In the genomic region with DNA sequence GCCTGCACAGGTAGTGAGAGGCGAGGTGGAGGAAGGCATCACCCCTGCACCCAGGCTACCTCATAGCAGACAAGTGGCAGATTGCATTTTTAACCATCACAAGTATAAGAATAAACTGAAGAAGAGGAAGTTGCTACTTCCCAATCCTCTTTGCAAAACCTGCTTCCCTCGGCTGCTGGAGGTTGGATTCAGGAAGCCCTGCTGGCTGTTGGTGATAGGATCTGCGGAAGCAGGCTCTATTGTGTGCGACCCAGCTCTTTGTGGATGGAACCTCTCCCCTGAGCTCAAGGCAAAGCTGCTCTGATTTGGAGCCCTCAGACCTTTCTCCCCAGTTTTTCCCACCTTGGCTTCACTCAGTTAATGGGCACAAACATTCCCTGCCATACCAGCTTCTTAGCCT, we compare ENCODE assay signal across 8 mouse cellular contexts.
DNase-seq lines count a peak whose midpoint lies in the region; ATAC-seq lines count a peak whose summit lies in the region.
"Had no signal": no experiment of that assay in that cellular context is flagged by ENCODE, and none has a peak within 500 bp of the region (broad histone marks: within the 10 kb centered on the region; RNA-seq: fewer than 3 reads in every experiment).

No protein-coding gene starts in this region.

- no peak overlapping the region for H3K4me3 ChIP-seq in midbrain, embryonic 12.5 days
- no peak overlapping the region for H3K4me3 ChIP-seq in midbrain, embryonic 13.5 days (replicated peaks)
- no peak overlapping the region for H3K4me3 ChIP-seq in heart, embryonic 16.5 days (ENCODE audit: low read length)
- no peak overlapping the region for H3K4me3 ChIP-seq in liver, embryonic 13.5 days (replicated peaks)
- H3K4me3 ChIP-seq in stomach, embryonic 16.5 days (replicated peaks; ENCODE audit: low read length): no peak overlapping the region

- DNase-seq in liver, embryonic 13.5 days: no peak
- DNase-seq in layer of hippocampus, adult 11-12 months (ENCODE audit: low spot score): no peak
- no peak for DNase-seq in left cerebral cortex, postnatal 36 days (ENCODE audit: low spot score in 2 of 2)

- no peak overlapping the region for H3K4me2 ChIP-seq in midbrain, embryonic 12.5 days (replicated peaks)
- H3K4me2 ChIP-seq in midbrain, embryonic 13.5 days (replicated peaks): no peak overlapping the region
- no peak overlapping the region for H3K4me2 ChIP-seq in heart, embryonic 16.5 days (ENCODE audit: low read depth, low read length)
- H3K4me2 ChIP-seq in liver, embryonic 13.5 days: no peak overlapping the region
- H3K4me2 ChIP-seq in stomach, embryonic 16.5 days (ENCODE audit: low read depth, low read length): no peak overlapping the region

- H3K9ac ChIP-seq in midbrain, embryonic 12.5 days (replicated peaks): no peak overlapping the region
- no peak overlapping the region for H3K9ac ChIP-seq in midbrain, embryonic 13.5 days (replicated peaks)
- H3K9ac ChIP-seq in heart, embryonic 16.5 days (ENCODE audit: low read length): no peak overlapping the region
- no peak overlapping the region for H3K9ac ChIP-seq in liver, embryonic 13.5 days
- H3K9ac ChIP-seq in stomach, embryonic 16.5 days (ENCODE audit: low read length): peak overlapping the region; percentile 5; the same call in 1 of the 2 replicates

- no peak for ATAC-seq in midbrain, embryonic 12.5 days (ENCODE audit: low FRiP score, low read depth)
- ATAC-seq in midbrain, embryonic 13.5 days: no peak
- peak; percentile 53; the same call in 1 of the 2 replicates for ATAC-seq in heart, embryonic 16.5 days (replicated peaks; ENCODE audit: extremely low read depth, insufficient read depth, low FRiP score)
- ATAC-seq in liver, embryonic 13.5 days (ENCODE audit: low read depth): peak; percentile 9; the same call in 1 of the 2 replicates
- no peak for ATAC-seq in stomach, embryonic 16.5 days (ENCODE audit: insufficient read depth, low FRiP score)
- ATAC-seq: Patski had no signal

- WGBS in midbrain, embryonic 12.5 days: 49% methylated on average over 4 of the region's 4 CpGs
- WGBS in midbrain, embryonic 13.5 days: 46% methylated on average over 4 of the region's 4 CpGs
- 48% methylated on average over 4 of the region's 4 CpGs for WGBS in heart, embryonic 16.5 days
- 38% methylated on average over 4 of the region's 4 CpGs for WGBS in liver, embryonic 13.5 days (ENCODE audit: insufficient replicate concordance)
- 69% methylated on average over 4 of the region's 4 CpGs for WGBS in stomach, embryonic 16.5 days

- H3K27me3 ChIP-seq in midbrain, embryonic 12.5 days: no peaks in the 10 kb centered on the region
- H3K27me3 ChIP-seq in midbrain, embryonic 13.5 days: no peaks in the 10 kb centered on the region
- no peaks in the 10 kb centered on the region for H3K27me3 ChIP-seq in heart, embryonic 16.5 days (ENCODE audit: control insufficient read depth, insufficient read depth, low read length)
- no peaks in the 10 kb centered on the region for H3K27me3 ChIP-seq in liver, embryonic 13.5 days
- no peaks in the 10 kb centered on the region for H3K27me3 ChIP-seq in stomach, embryonic 16.5 days (ENCODE audit: control insufficient read depth, insufficient read depth, low read length)
- H3K27me3 ChIP-seq: Patski had no signal

- peaks cover 3% of the 10 kb centered on the region; the same call in 1 of the 2 replicates for H3K4me1 ChIP-seq in midbrain, embryonic 12.5 days
- 0 out of 2 replicates have a peak, but pooled peaks cover 3% of the 10 kb centered on the region for H3K4me1 ChIP-seq in midbrain, embryonic 13.5 days (replicated peaks)
- peaks cover 9% of the 10 kb centered on the region for H3K4me1 ChIP-seq in heart, embryonic 16.5 days (ENCODE audit: control insufficient read depth, insufficient read depth, low read length)
- H3K4me1 ChIP-seq in liver, embryonic 13.5 days (replicated peaks): peaks cover 3% of the 10 kb centered on the region
- peaks cover 15% of the 10 kb centered on the region for H3K4me1 ChIP-seq in stomach, embryonic 16.5 days (ENCODE audit: control insufficient read depth, insufficient read depth, low read length)

- H3K36me3 ChIP-seq in midbrain, embryonic 12.5 days: peaks cover 31% of the 10 kb centered on the region
- peaks cover 46% of the 10 kb centered on the region for H3K36me3 ChIP-seq in midbrain, embryonic 13.5 days
- H3K36me3 ChIP-seq in heart, embryonic 16.5 days (ENCODE audit: control insufficient read depth, insufficient read depth): peaks cover 37% of the 10 kb centered on the region
- H3K36me3 ChIP-seq in liver, embryonic 13.5 days: peaks cover 51% of the 10 kb centered on the region
- H3K36me3 ChIP-seq in stomach, embryonic 16.5 days (ENCODE audit: control insufficient read depth, insufficient read depth, low read length): peaks cover 20% of the 10 kb centered on the region

- no peaks in the 10 kb centered on the region for H3K9me3 ChIP-seq in midbrain, embryonic 12.5 days
- H3K9me3 ChIP-seq in midbrain, embryonic 13.5 days: no peaks in the 10 kb centered on the region
- H3K9me3 ChIP-seq in heart, embryonic 16.5 days (replicated peaks; ENCODE audit: control insufficient read depth, low read length): no peaks in the 10 kb centered on the region
- H3K9me3 ChIP-seq in liver, embryonic 13.5 days (replicated peaks): no peaks in the 10 kb centered on the region
- H3K9me3 ChIP-seq in stomach, embryonic 16.5 days (replicated peaks; ENCODE audit: control insufficient read depth, low read length): no peaks in the 10 kb centered on the region

- H3K27ac ChIP-seq in midbrain, embryonic 12.5 days (replicated peaks): 0 out of 2 replicates have a peak overlapping the region, but pooled peaks have one; percentile 20
- H3K27ac ChIP-seq in midbrain, embryonic 13.5 days: no peak overlapping the region
- H3K27ac ChIP-seq in heart, embryonic 16.5 days (ENCODE audit: low read length): peak overlapping the region; percentile 85
- H3K27ac ChIP-seq in liver, embryonic 13.5 days: no peak overlapping the region; the same call in 1 of the 2 replicates
- peak overlapping the region; percentile 72; the same call in 1 of the 2 replicates for H3K27ac ChIP-seq in stomach, embryonic 16.5 days (ENCODE audit: low read length)

- intact Hi-C loops in left cerebral cortex, postnatal 36 days (cut with DNase I): no loop called here

Comparison
In these comparisons a context has a peak if more than half of its experiments do, and no peak if none do; other contexts are left out.
1. H3K27ac ChIP-seq: peak in midbrain, embryonic 12.5 days (single experiment), heart, embryonic 16.5 days (single experiment) and stomach, embryonic 16.5 days (single experiment); none in midbrain, embryonic 13.5 days (single experiment) and liver, embryonic 13.5 days (single experiment).
2. ATAC-seq: peak in heart, embryonic 16.5 days (single experiment) and liver, embryonic 13.5 days (single experiment); none in midbrain, embryonic 12.5 days (single experiment), midbrain, embryonic 13.5 days (single experiment) and stomach, embryonic 16.5 days (single experiment).